32 mouse cellular contexts compared by ENCODE assay signal in the genomic region with DNA sequence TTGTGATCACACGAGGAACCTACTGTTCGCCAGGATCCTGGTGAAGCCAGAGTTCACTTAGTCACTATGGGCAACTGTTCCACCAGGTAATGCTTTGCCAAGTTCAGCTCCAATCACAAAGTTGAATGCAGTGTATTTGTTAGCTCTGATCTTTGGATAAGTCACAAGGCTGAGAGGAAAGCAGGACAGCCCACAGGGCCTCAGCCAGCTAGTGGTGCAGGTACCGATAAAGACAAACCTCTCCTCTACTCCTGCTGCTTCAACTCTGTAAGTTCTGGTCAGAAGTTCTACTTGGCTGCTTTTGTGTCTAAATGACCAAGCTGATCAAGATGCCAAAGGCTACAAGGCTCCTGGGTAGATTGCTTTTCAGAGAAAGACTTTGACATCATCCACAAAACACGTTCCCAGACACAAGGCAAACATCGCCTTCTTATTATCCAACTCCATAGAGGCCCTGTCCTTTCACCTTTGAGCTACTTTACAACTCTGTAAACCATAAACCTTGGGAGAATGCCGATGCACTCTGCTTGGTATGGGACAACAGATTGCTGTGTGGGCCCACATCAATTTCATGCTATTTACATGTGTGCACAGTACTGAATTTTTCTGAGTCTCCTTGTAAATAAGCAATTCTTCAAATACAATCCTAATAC. TPM values are rescaled to one million over a fixed set of nuclear protein-coding genes. Genes with fewer than 3 reads are reported as not detected.
DNase-seq lines count a peak whose midpoint lies in the region; ATAC-seq lines count a peak whose summit lies in the region.
"Had no signal": no experiment of that assay in that cellular context is flagged by ENCODE, and none has a peak within 500 bp of the region (broad histone marks: within the 10 kb centered on the region; RNA-seq: fewer than 3 reads in every experiment).

No protein-coding gene starts in this region.

- H3K4me3 ChIP-seq in kidney, embryonic 15.5 days (replicated peaks), result no peak overlapping the region
- no peak overlapping the region for H3K4me3 ChIP-seq in brown adipose tissue, adult 24 weeks (ENCODE audit: insufficient read depth, low read depth, low read length)
- H3K4me3 ChIP-seq in embryonic facial prominence, embryonic 10.5 days, result no peak overlapping the region
- no peak overlapping the region for H3K4me3 ChIP-seq in forebrain, embryonic 12.5 days (replicated peaks)
- H3K4me3 ChIP-seq: embryonic facial prominence, embryonic 13.5 days; erythroblast, embryonic 14.5 days; forebrain, embryonic 13.5 days; heart, adult 2 months; heart, embryonic 12.5 days; hindbrain, embryonic 13.5 days; megakaryocyte, embryonic 14.5 days; midbrain, embryonic 12.5 days; myocyte; neural tube, embryonic 12.5 days had no signal

- no peak for ATAC-seq in kidney, embryonic 15.5 days (replicated peaks; ENCODE audit: low FRiP score)
- no peak for ATAC-seq in forebrain, embryonic 12.5 days (ENCODE audit: low FRiP score)
- ATAC-seq: forebrain, embryonic 13.5 days; lung, postnatal 0 days had no signal

- peak; percentile 66 for DNase-seq in kidney, adult 9 months
- DNase-seq in adipocyte (ENCODE audit: low spot score), result peak; percentile 63
- peak; percentile 54 for DNase-seq in large intestine, adult 2 months (ENCODE audit: low read depth, low spot score)
- DNase-seq in embryonic facial prominence, embryonic 10.5 days (ENCODE audit: low spot score), result no peak
- DNase-seq: adrenal gland, adult 8-10 months; B cell, adult 2 months; cerebellum, adult 11 months; cerebellum, adult 9-10 months; cerebellum, postnatal 36 days; gastrocnemius, postnatal 36 days; heart, adult 2 months; heart, postnatal 4 days; layer of hippocampus, adult 9-11 months; liver; lung, adult 18-20 months; lung, postnatal 4 days; right cerebral cortex, adult 18-20 months; thymus, adult 2 months; thymus, postnatal 36 days had no signal

- no peak overlapping the region for H3K4me2 ChIP-seq in kidney, embryonic 15.5 days
- H3K4me2 ChIP-seq in forebrain, embryonic 12.5 days, result no peak overlapping the region
- H3K4me2 ChIP-seq: embryonic facial prominence, embryonic 13.5 days; forebrain, embryonic 13.5 days; heart, embryonic 12.5 days; hindbrain, embryonic 13.5 days; midbrain, embryonic 12.5 days; neural tube, embryonic 12.5 days had no signal

- no peak overlapping the region for H3K27ac ChIP-seq in kidney, embryonic 15.5 days
- peak overlapping the region; percentile 95 for H3K27ac ChIP-seq in brown adipose tissue, adult 24 weeks (replicated peaks; ENCODE audit: low read depth, low read length)
- no peak overlapping the region for H3K27ac ChIP-seq in embryonic facial prominence, embryonic 10.5 days (replicated peaks)
- no peak overlapping the region for H3K27ac ChIP-seq in forebrain, embryonic 12.5 days
- H3K27ac ChIP-seq: embryonic facial prominence, embryonic 13.5 days; forebrain, embryonic 13.5 days; heart, adult 2 months; hindbrain, embryonic 13.5 days; midbrain, embryonic 12.5 days; neural tube, embryonic 12.5 days had no signal

- no peaks in the 10 kb centered on the region for H3K4me1 ChIP-seq in kidney, embryonic 15.5 days
- peaks cover 17% of the 10 kb centered on the region for H3K4me1 ChIP-seq in brown adipose tissue, adult 24 weeks (ENCODE audit: control insufficient read depth, insufficient read depth, insufficient read length, low read length)
- no peaks in the 10 kb centered on the region for H3K4me1 ChIP-seq in embryonic facial prominence, embryonic 10.5 days
- no peaks in the 10 kb centered on the region for H3K4me1 ChIP-seq in forebrain, embryonic 12.5 days
- H3K4me1 ChIP-seq: embryonic facial prominence, embryonic 13.5 days; forebrain, embryonic 13.5 days; heart, embryonic 12.5 days; hindbrain, embryonic 13.5 days; midbrain, embryonic 12.5 days; neural tube, embryonic 12.5 days had no signal

- no peaks in the 10 kb centered on the region for H3K36me3 ChIP-seq in kidney, embryonic 15.5 days
- H3K36me3 ChIP-seq in embryonic facial prominence, embryonic 10.5 days (replicated peaks), result no peaks in the 10 kb centered on the region
- no peaks in the 10 kb centered on the region for H3K36me3 ChIP-seq in forebrain, embryonic 12.5 days (replicated peaks)
- H3K36me3 ChIP-seq: embryonic facial prominence, embryonic 13.5 days; heart, embryonic 12.5 days; hindbrain, embryonic 13.5 days; midbrain, embryonic 12.5 days; neural tube, embryonic 12.5 days had no signal

- WGBS in kidney, embryonic 15.5 days, result 73% methylated on average over 6 of the region's 6 CpGs
- 27% methylated on average over 6 of the region's 6 CpGs for WGBS in large intestine, adult 2 months
- 91% methylated on average over 6 of the region's 6 CpGs for WGBS in embryonic facial prominence, embryonic 10.5 days
- 90% methylated on average over 6 of the region's 6 CpGs for WGBS in forebrain, embryonic 12.5 days

- H3K9me3 ChIP-seq in kidney, embryonic 15.5 days (replicated peaks), result no peaks in the 10 kb centered on the region
- H3K9me3 ChIP-seq in embryonic facial prominence, embryonic 10.5 days, result no peaks in the 10 kb centered on the region
- H3K9me3 ChIP-seq in forebrain, embryonic 12.5 days, result no peaks in the 10 kb centered on the region
- H3K9me3 ChIP-seq: embryonic facial prominence, embryonic 13.5 days; forebrain, embryonic 13.5 days; heart, embryonic 12.5 days; hindbrain, embryonic 13.5 days; megakaryocyte, embryonic 14.5 days; midbrain, embryonic 12.5 days; neural tube, embryonic 12.5 days had no signal

- H3K27me3 ChIP-seq in kidney, embryonic 15.5 days, result no peaks in the 10 kb centered on the region
- no peaks in the 10 kb centered on the region for H3K27me3 ChIP-seq in embryonic facial prominence, embryonic 10.5 days (replicated peaks; ENCODE audit: low read depth, poor library complexity, severe bottlenecking)
- no peaks in the 10 kb centered on the region for H3K27me3 ChIP-seq in forebrain, embryonic 12.5 days
- H3K27me3 ChIP-seq: embryonic facial prominence, embryonic 13.5 days; forebrain, embryonic 13.5 days; heart, embryonic 12.5 days; hindbrain, embryonic 13.5 days; megakaryocyte, embryonic 14.5 days; midbrain, embryonic 12.5 days; neural tube, embryonic 12.5 days had no signal

- no peak overlapping the region for H3K9ac ChIP-seq in kidney, embryonic 15.5 days
- H3K9ac ChIP-seq in forebrain, embryonic 12.5 days, result no peak overlapping the region
- H3K9ac ChIP-seq: embryonic facial prominence, embryonic 13.5 days; forebrain, embryonic 13.5 days; heart, embryonic 12.5 days; hindbrain, embryonic 13.5 days; midbrain, embryonic 12.5 days; neural tube, embryonic 12.5 days had no signal

RNA-seq across cellular contexts. Expression of a gene that starts 42.0 kb away (rescaled TPM):
- polyA plus RNA-seq in kidney, embryonic 15.5 days (2015; fragmentation: Nextera tagmentation; extraction: Ambion mirVana), result 69.5 and 69.6 TPM in 2 replicates
- 19.0 and 21.6 TPM in 2 replicates for polyA plus RNA-seq in brown adipose tissue, adult 24 weeks (2012; ENCODE audit: insufficient read depth, insufficient read length, missing spikeins)
- polyA plus RNA-seq in large intestine, adult 2 months (2012; rRNA removed), result 11.4 and 14.7 TPM in 2 replicates
- polyA plus RNA-seq in embryonic facial prominence, embryonic 10.5 days (2016; fragmentation: Nextera tagmentation; extraction: Ambion mirVana), result 74.2 and 75.5 TPM in 2 replicates
- polyA plus RNA-seq in forebrain, embryonic 12.5 days (2016; fragmentation: Nextera tagmentation; extraction: Ambion mirVana), result 86.4 and 87.9 TPM in 2 replicates
